Mouse (Mus musculus): ENCODE results near the gene Ctnna2. TPM values are rescaled to one million over a fixed set of nuclear protein-coding genes. Genes with fewer than 3 reads are reported as not detected.

The Ctnna2 gene
- total RNA-seq, 2 experiments from 2014 or later: 149 to 158 TPM

DNA sequence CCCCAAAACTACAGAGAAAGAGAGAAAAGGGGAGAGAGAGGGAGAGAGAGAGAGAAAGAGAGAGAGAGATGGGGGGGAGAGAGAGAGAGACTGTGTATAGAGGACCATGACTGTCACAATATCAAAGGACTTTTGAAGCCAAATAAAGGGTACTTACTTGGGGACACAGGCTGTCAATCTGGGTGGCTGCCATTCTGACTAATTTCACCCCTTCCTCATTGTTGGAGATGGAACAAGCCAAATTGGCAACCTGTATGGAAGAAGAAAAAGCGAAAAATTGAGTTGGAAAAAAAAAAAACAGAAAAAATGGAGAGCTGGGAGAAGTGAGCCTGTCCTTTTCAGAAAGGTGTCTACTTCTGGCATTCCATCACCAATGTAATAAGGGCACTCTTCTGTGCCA is 997.8 kb downstream of the Ctnna2 start:
- DNase-seq (ENCODE audit: low spot score in 2 of 2): no peak

DNA sequence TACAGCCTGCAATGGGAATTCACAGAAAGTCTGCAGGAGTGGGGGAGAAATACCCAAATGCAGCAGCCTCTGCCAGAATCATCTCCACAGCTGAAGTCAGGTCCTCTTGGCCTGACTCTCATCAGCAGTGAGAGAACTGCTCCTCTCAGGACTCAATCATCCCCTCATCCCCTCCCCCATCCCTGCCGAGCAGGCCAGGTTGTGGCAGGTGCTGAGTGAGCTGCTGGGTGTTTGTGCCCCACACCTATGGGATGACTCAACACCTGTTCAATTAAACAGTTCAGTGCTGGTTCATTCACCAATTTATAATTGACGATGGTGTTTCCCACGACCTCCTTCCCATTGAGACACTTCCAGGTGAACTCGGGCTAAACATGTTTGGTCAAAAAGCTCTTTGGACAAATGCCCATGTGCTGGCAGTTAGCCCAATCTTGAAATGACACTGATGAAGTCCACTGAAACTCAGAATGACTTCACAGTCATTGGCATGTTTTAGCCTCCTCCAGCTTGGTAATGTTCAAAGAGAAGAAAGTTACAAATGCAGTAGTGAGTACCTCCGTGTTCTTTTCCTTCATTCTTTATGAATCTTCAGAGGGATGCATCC is 1000.1 kb downstream of the Ctnna2 start:
- DNase-seq (ENCODE audit: low spot score in 2 of 2): peak in 1 of 2 experiments; percentile 13

DNA sequence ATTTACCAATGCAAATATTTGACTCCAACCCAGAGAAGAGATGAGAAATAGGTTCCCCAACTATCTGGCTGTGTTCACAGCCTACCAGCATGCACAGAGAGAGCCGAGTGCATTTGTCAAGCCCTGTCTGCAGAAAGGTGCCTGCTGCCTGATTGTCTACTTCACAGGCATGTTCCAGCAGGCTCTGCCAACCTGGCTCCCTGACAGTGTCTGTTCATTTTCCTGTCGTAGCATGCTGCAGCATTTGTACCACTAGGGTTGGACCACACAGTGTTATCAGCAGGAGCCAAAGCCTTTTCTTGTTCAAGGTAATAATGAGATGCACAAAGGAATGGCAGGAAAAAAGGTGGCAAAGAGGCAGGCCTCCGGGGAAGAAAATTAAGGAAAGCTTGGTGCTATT is 1001.7 kb downstream of the Ctnna2 start:
- peak; percentile 74 to 75 for DNase-seq (ENCODE audit: low spot score in 2 of 2)

DNA sequence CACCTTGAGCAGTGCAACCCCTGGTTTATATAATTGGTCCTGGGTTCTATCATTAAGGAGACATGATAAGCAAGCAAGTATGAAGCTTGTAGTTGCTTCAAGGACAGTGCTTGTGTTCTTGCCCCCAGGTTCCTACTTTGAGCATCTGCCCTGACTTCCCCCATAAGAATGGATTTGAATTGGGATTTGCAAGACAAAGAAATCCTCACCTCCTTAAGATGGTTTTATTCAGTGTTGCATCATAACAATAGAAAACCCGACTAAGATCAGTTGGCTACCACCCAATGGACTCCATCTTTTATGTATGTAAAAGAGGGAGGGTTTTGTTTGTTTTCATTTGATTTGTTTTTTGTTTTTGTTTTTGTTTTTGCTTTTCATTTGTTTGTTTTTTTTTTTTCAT is 1005.2 kb downstream of the Ctnna2 start:
- DNase-seq (ENCODE audit: low spot score in 2 of 2): no peak

DNA sequence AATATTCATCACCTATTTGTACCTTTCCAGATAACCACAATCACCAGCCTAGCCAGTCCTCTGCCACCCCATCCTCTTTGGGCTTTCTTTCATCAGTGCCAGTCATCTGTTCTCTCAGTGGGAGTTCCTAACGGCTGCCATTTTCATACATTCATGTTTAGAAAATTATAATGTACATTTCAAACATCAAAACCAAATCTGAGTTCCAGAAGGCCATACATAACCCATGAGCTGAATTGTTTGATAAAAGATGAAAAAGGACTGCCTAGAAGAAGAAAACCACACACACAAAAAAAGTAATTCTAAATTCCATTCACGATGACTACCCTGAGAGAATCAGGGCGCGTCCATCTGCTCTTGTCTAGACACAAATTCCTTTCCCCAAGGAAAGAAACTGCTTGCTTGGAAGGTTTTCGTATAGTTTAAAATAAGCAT is 1014.5 kb downstream of the Ctnna2 start:
- no peak for DNase-seq (ENCODE audit: low spot score in 2 of 2)

DNA sequence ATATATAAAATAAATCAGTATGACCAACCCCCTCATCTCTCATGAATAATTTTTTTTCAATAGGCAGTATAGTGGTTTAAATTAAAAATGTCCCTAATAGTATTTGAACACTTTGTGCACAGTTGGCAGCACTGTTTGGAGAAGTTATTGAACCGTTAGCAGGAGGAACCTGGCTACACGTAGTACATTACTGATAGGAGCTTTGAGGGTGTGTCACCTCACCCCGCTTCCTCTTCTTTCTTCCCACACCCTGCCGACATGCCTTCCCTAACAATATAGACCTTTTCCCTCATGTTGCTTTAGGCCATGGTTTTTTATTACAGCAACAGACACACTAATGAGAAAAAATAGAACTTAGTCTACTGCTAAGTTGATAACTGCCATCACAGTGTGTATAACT is 1071.4 kb downstream of the Ctnna2 start:
- no peak for DNase-seq (ENCODE audit: low spot score in 2 of 2)

DNA sequence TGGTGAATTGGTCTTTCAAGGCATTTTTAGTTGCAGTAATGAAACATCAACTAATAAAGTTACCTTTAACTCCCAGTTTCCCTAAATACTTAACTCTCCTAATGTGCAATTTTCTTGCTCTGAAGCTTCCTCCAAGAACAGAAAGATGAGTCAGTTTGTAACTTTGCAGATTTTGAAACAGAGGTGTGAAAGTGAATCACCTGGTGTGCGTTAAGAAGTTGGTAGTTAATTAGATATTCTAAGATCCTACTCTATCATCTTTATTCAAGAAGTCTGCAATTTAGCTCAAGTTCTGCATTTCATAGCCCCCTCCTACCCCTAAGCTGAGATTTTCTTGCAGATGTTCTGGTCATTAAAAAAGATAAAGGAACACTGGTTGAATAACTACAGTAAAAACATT is 1082.3 kb downstream of the Ctnna2 start:
- DNase-seq (ENCODE audit: low spot score in 2 of 2): no peak

Data from layer of hippocampus, postnatal 10 days (tissue).